Mouse (Mus musculus) stomach, embryonic 14.5 days (tissue): ENCODE measurements around the gene D630003M21Rik. TPM values are rescaled to one million over a fixed set of nuclear protein-coding genes. Genes with fewer than 3 reads are reported as not detected.
A peak's percentile ranks its signal among the peaks of the same experiment; 100 is the strongest.

ENCODE experiments used
- ATAC-seq: fragments of 200-750 bp; cut with Nextera tagmentation; 2 replicates; pipeline ENCODE4 v1.8.0; 2017; ENCODE audit warnings: low read depth, moderate TSS enrichment; ENCODE audit not compliant: insufficient number of reproducible peaks, insufficient read depth, low FRiP score
- H3K27ac ChIP-seq: fragments of 300-500 bp; sonication (generic); 2 replicates; pipeline ENCODE4 v1.5.1; 2014; ENCODE audit warnings: mild to moderate bottlenecking, low read length, moderate library complexity, mixed read lengths
- H3K27me3 ChIP-seq: fragments of 300-500 bp; sonication (generic); 2 replicates; pipeline ENCODE4 v1.6.1; 2014; ENCODE audit warnings: low read length, control low read depth, mixed read lengths; ENCODE audit not compliant: control insufficient read depth, insufficient read depth
- H3K36me3 ChIP-seq: fragments of 300-500 bp; sonication (generic); 2 replicates; pipeline ENCODE4 v1.6.1; 2014; ENCODE audit warnings: mild to moderate bottlenecking, control low read depth, low read length, moderate library complexity, mixed read lengths; ENCODE audit not compliant: control insufficient read depth, insufficient read depth
- H3K4me1 ChIP-seq: fragments of 300-500 bp; sonication (generic); 2 replicates; pipeline ENCODE4 v1.6.1; 2014; ENCODE audit warnings: low read length, control low read depth, mixed read lengths; ENCODE audit not compliant: control insufficient read depth, insufficient read depth
- H3K4me2 ChIP-seq: fragments of 300-500 bp; sonication (generic); replicated peaks from 2 replicates; pipeline ENCODE4 v1.6.1; 2014; ENCODE audit warnings: low read depth, low read length, control low read depth
- H3K4me3 ChIP-seq: fragments of 300-500 bp; sonication (generic); 2 replicates; pipeline ENCODE4 v1.5.1; 2014; ENCODE audit warnings: low read depth, low read length, control low read depth
- H3K9ac ChIP-seq: fragments of 300-500 bp; sonication (generic); replicated peaks from 2 replicates; pipeline ENCODE4 v1.6.1; 2014; ENCODE audit warnings: low read depth, mild to moderate bottlenecking, control low read depth, low read length, moderate library complexity, mixed read lengths
- H3K9me3 ChIP-seq: fragments of 300-500 bp; sonication (generic); 2 replicates; pipeline ENCODE4 v1.6.1; 2016; ENCODE audit warnings: low read depth, low read length, control low read depth; ENCODE audit not compliant: control insufficient read depth
- WGBS: fragments of 180-500 bp; shearing (Covaris S2); extraction: QIAGEN DNeasy Blood & Tissue Kit; methylation state at CpG from one replicate; pipeline ENCODE4 v1.1.7; 2014; 5-methylcytosine and 5-hydroxymethylcytosine counted together
- polyA plus RNA-seq: library from polyadenylated mRNA; unstranded; fragments of >200 nt; fragmentation: Nextera tagmentation; extraction: Ambion mirVana; gene quantifications from 2 replicates; pipeline ENCODE4 v1.2.1, GENCODE M21; 2014

D630003M21Rik gene
- polyA plus RNA-seq, 1 experiment from 2014 or later = 2.6 TPM

- Histone ChIP-seq H3K4me1 (peaks cover 36% of the 10 kb centered on the region), H3K27ac (peak overlapping the region; percentile 15; the same call in 1 of the 2 replicates), H3K9me3 (no peaks in the 10 kb centered on the region), H3K4me2 (peak overlapping the region; percentile 68), H3K36me3 (peaks cover 9% of the 10 kb centered on the region), H3K27me3 (no peaks in the 10 kb centered on the region), H3K4me3 (peak overlapping the region; percentile 49), H3K9ac (peak overlapping the region; percentile 40; the same call in 1 of the 2 replicates)
- ATAC-seq = no peak
- WGBS = 63% methylated on average over 5 of the region's 5 CpGs
Observed at GRCm38 (mm10) chr2:158145528-158146065, 83.4 kb downstream of the D630003M21Rik start.

- no peaks in the 10 kb centered on the region for H3K27me3 ChIP-seq
- H3K9me3 ChIP-seq = no peaks in the 10 kb centered on the region
- H3K4me3 ChIP-seq = peak overlapping the region; percentile 49
- peak overlapping the region; percentile 68 for H3K4me2 ChIP-seq
- H3K36me3 ChIP-seq = peaks cover 9% of the 10 kb centered on the region
- no peak overlapping the region; the same call in 1 of the 2 replicates for H3K27ac ChIP-seq
- 0 out of 2 replicates have a peak overlapping the region, but pooled peaks have one; percentile 40 for H3K9ac ChIP-seq
- no peak for ATAC-seq
- 75% methylated on average over 6 of the region's 6 CpGs for WGBS
- H3K4me1 ChIP-seq = peaks cover 37% of the 10 kb centered on the region
Observed at GRCm38 (mm10) chr2:158144750-158145527, 84.1 kb downstream of the D630003M21Rik start.

- Histone ChIP-seq H3K36me3 (peaks cover 9% of the 10 kb centered on the region), H3K9ac (no peak overlapping the region), H3K9me3 (no peaks in the 10 kb centered on the region), H3K27me3 (no peaks in the 10 kb centered on the region), H3K27ac (0 out of 2 replicates have a peak overlapping the region, but pooled peaks have one; percentile 39), H3K4me3 (peak overlapping the region; percentile 3; the same call in 1 of the 2 replicates), H3K4me2 (peak overlapping the region; percentile 68), H3K4me1 (peaks cover 40% of the 10 kb centered on the region)
- no peak for ATAC-seq
- 56% methylated on average over 8 of the region's 8 CpGs for WGBS
Observed at GRCm38 (mm10) chr2:158144263-158144662, 84.8 kb downstream of the D630003M21Rik start.

GRCm38 (mm10) chr2:158143816-158144215 lies 85.2 kb downstream of the D630003M21Rik start:
- 55% methylated on average over 3 of the region's 3 CpGs for WGBS
- Histone ChIP-seq H3K27me3 (no peaks in the 10 kb centered on the region), H3K36me3 (peaks cover 9% of the 10 kb centered on the region), H3K27ac (0 out of 2 replicates have a peak overlapping the region, but pooled peaks have one; percentile 39), H3K4me2 (peak overlapping the region; percentile 68), H3K4me3 (no peak overlapping the region), H3K9ac (no peak overlapping the region), H3K4me1 (peaks cover 38% of the 10 kb centered on the region), H3K9me3 (no peaks in the 10 kb centered on the region)
- no peak for ATAC-seq

GRCm38 (mm10) chr2:158142981-158143380 lies 86.0 kb downstream of the D630003M21Rik start:
- H3K27me3 ChIP-seq = no peaks in the 10 kb centered on the region
- no peaks in the 10 kb centered on the region for H3K9me3 ChIP-seq
- WGBS = 79% methylated on average over 18 of the region's 18 CpGs
- H3K4me2 ChIP-seq = peak overlapping the region; percentile 21
- no peak overlapping the region for H3K9ac ChIP-seq
- H3K36me3 ChIP-seq = peaks cover 9% of the 10 kb centered on the region
- H3K4me3 ChIP-seq = no peak overlapping the region
- no peak overlapping the region for H3K27ac ChIP-seq
- peaks cover 38% of the 10 kb centered on the region for H3K4me1 ChIP-seq
- ATAC-seq = no peak

- Histone ChIP-seq H3K36me3 (peaks cover 9% of the 10 kb centered on the region), H3K27me3 (no peaks in the 10 kb centered on the region), H3K27ac (no peak overlapping the region), H3K4me2 (no peak overlapping the region), H3K4me3 (no peak overlapping the region), H3K9ac (no peak overlapping the region), H3K9me3 (no peaks in the 10 kb centered on the region), H3K4me1 (peaks cover 38% of the 10 kb centered on the region)
- WGBS = 70% methylated on average over 7 of the region's 7 CpGs
- peak; percentile 64 for ATAC-seq
Observed at GRCm38 (mm10) chr2:158141690-158142440, 87.2 kb downstream of the D630003M21Rik start.

- 70% methylated on average over 7 of the region's 7 CpGs for WGBS
- no peak for ATAC-seq
- no peak overlapping the region for H3K27ac ChIP-seq
Observed at GRCm38 (mm10) chr2:158141271-158141670, 87.8 kb downstream of the D630003M21Rik start.

GRCm38 (mm10) chr2:158140664-158141063 lies 88.4 kb downstream of the D630003M21Rik start:
- no peak for ATAC-seq
- H3K4me1 ChIP-seq = peaks cover 35% of the 10 kb centered on the region
- WGBS = 83% methylated on average over 5 of the region's 5 CpGs

More at GRCm38 (mm10) chr2:158141271-158141670, 87.8 kb downstream of the D630003M21Rik start:
- no peaks in the 10 kb centered on the region for H3K9me3 ChIP-seq
- H3K4me3 ChIP-seq = no peak overlapping the region
- peaks cover 9% of the 10 kb centered on the region for H3K36me3 ChIP-seq
- no peak overlapping the region for H3K4me2 ChIP-seq
- no peaks in the 10 kb centered on the region for H3K27me3 ChIP-seq
- H3K9ac ChIP-seq = no peak overlapping the region
- H3K4me1 ChIP-seq = peaks cover 38% of the 10 kb centered on the region

More at GRCm38 (mm10) chr2:158140664-158141063, 88.4 kb downstream of the D630003M21Rik start:
- no peaks in the 10 kb centered on the region for H3K27me3 ChIP-seq
- peaks cover 9% of the 10 kb centered on the region for H3K36me3 ChIP-seq
- no peak overlapping the region for H3K4me2 ChIP-seq
- no peak overlapping the region for H3K4me3 ChIP-seq
- no peak overlapping the region for H3K9ac ChIP-seq
- H3K27ac ChIP-seq = peak overlapping the region; percentile 39; the same call in 1 of the 2 replicates
- H3K9me3 ChIP-seq = no peaks in the 10 kb centered on the region
